Mouse (Mus musculus) bone marrow, adult 2 months (tissue): ENCODE measurements around the gene Prss28.

Source experiments
- CTCF ChIP-seq: fragments of 200-500 bp; IDR thresholded peaks from 2 replicates; pipeline ENCODE4 v1.5.1; 2011; ENCODE audit warnings: low read length, control low read depth; ENCODE audit not compliant: control insufficient read depth, insufficient read depth
- POLR2A ChIP-seq: fragments of 200-500 bp; IDR thresholded peaks from 2 replicates; pipeline ENCODE4 v1.6.1; 2011; ENCODE audit warnings: low read depth, mild to moderate bottlenecking, control low read depth, low read length, borderline replicate concordance; ENCODE audit not compliant: control insufficient read depth

DNA sequence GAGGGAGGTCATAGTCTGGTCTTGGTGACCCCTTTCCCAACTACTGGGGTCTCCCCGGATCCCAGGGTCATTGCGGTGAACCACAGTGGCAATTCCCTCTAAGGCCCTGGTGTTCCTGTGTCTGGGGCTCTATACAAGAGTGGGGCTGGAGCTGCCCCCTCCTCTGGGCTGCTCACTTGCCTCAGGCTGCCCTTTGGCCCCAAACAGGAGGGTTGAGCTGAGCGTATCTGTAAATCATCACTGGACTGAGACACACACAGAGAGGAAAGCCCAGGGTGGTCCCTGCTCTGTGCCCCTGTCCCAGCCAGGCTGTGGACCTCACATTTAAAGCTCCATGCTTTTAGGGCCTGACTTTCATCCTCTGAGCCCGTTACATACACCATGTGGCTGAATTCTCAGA, 29.8 kb downstream of the Prss28 start:
- no peak for TF ChIP-seq POLR2A
- no peak for TF ChIP-seq CTCF
